Mouse (Mus musculus) brain, embryonic 14.5 days (tissue): ENCODE data around the gene Lman2.

ENCODE experiments used
- CTCF ChIP-seq: fragments of 200-500 bp; IDR thresholded peaks from 2 replicates; pipeline ENCODE4 v1.5.1; 2012; ENCODE audit warnings: inconsistent platforms, mild to moderate bottlenecking, moderate library complexity, borderline replicate concordance; ENCODE audit not compliant: insufficient read depth, insufficient read length; ENCODE audit errors: extremely low read depth
- POLR2A ChIP-seq: fragments of 200-500 bp; IDR thresholded peaks from 2 replicates; pipeline ENCODE4 v1.6.1; 2012; ENCODE audit warnings: mild to moderate bottlenecking, inconsistent platforms, borderline replicate concordance; ENCODE audit not compliant: poor library complexity, insufficient read depth, insufficient read length, severe bottlenecking; ENCODE audit errors: extremely low read depth

GRCm38 (mm10) chr13:55342469-55342868, 20.1 kb downstream of the Lman2 start:
- TF ChIP-seq POLR2A (no peak), CTCF (no peak)
